Mouse (Mus musculus): ENCODE results near the gene Zfhx3. TPM values are rescaled to one million over a fixed set of nuclear protein-coding genes. Genes with fewer than 3 reads are reported as not detected.

Zfhx3 gene
- polyA plus RNA-seq, 2 experiments from 2014 or later: 0.23 to 0.27 TPM

- ATAC-seq: no peak
Measured at GRCm38 (mm10) chr8:108467172-108468035, 525.0 kb downstream of the Zfhx3 start.

- no peak for ATAC-seq
Measured at GRCm38 (mm10) chr8:108470269-108470668, 527.8 kb downstream of the Zfhx3 start.

GRCm38 (mm10) chr8:108474556-108474955 is 532.1 kb downstream of the Zfhx3 start:
- no peak for ATAC-seq

GRCm38 (mm10) chr8:108478131-108478530 is 535.7 kb downstream of the Zfhx3 start:
- no peak for ATAC-seq

GRCm38 (mm10) chr8:108480141-108480540 is 537.7 kb downstream of the Zfhx3 start:
- no peak for ATAC-seq

GRCm38 (mm10) chr8:108481167-108481815 is 538.8 kb downstream of the Zfhx3 start:
- ATAC-seq: no peak

- ATAC-seq: no peak
Measured at GRCm38 (mm10) chr8:108496101-108496500, 553.7 kb downstream of the Zfhx3 start.

- ATAC-seq: no peak
Measured at GRCm38 (mm10) chr8:108506779-108507178, 564.3 kb downstream of the Zfhx3 start.

GRCm38 (mm10) chr8:108507769-108508168 is 565.3 kb downstream of the Zfhx3 start:
- no peak for ATAC-seq

GRCm38 (mm10) chr8:108510641-108511325 is 568.3 kb downstream of the Zfhx3 start:
- ATAC-seq: no peak

GRCm38 (mm10) chr8:108518116-108518515 is 575.7 kb downstream of the Zfhx3 start:
- no peak for ATAC-seq

- ATAC-seq: no peak
Measured at GRCm38 (mm10) chr8:108522050-108522449, 579.6 kb downstream of the Zfhx3 start.

GRCm38 (mm10) chr8:108529421-108529820 is 587.0 kb downstream of the Zfhx3 start:
- no peak for ATAC-seq

GRCm38 (mm10) chr8:108535121-108535876 is 592.9 kb downstream of the Zfhx3 start:
- ATAC-seq: no peak

- ATAC-seq: no peak
Measured at GRCm38 (mm10) chr8:108536186-108536585, 593.7 kb downstream of the Zfhx3 start.

GRCm38 (mm10) chr8:108536911-108537351 is 594.5 kb downstream of the Zfhx3 start:
- ATAC-seq: no peak

GRCm38 (mm10) chr8:108537686-108538551 is 595.5 kb downstream of the Zfhx3 start:
- ATAC-seq: no peak

- ATAC-seq: no peak
Measured at GRCm38 (mm10) chr8:108538929-108539555, 596.6 kb downstream of the Zfhx3 start.

GRCm38 (mm10) chr8:108552518-108552917 is 610.1 kb downstream of the Zfhx3 start:
- ATAC-seq: no peak

- no peak for ATAC-seq
Measured at GRCm38 (mm10) chr8:108553808-108554577, 611.5 kb downstream of the Zfhx3 start.

Measured in CD4-positive, CD25-positive, alpha-beta regulatory T cell, adult 4 months (primary cell).